Mouse (Mus musculus) frontal cortex, adult (tissue): ENCODE measurements around the gene Asna1.
A peak's percentile ranks its signal among the peaks of the same experiment; 100 is the strongest.

ENCODE experiments used
- ATAC-seq: cut with Nextera tagmentation; 2 replicates; pipeline ENCODE4 v1.9.2; 2017; ENCODE audit warnings: mild to moderate bottlenecking, moderate library complexity, mixed read lengths; ENCODE audit not compliant: low TSS enrichment

The Asna1 gene

GRCm38 (mm10) chr8:84974543-84975142, 50.4 kb downstream of the Asna1 start:
- no peak for ATAC-seq

- no peak for ATAC-seq
Observed at GRCm38 (mm10) chr8:84973803-84974542, 51.1 kb downstream of the Asna1 start.

- ATAC-seq, result no peak
Observed at GRCm38 (mm10) chr8:84973079-84973478, 52.0 kb downstream of the Asna1 start.

GRCm38 (mm10) chr8:84970913-84971312, 54.2 kb downstream of the Asna1 start:
- no peak for ATAC-seq

- ATAC-seq, result no peak
Observed at GRCm38 (mm10) chr8:84970135-84970790, 54.8 kb downstream of the Asna1 start.

- peak; percentile 56 for ATAC-seq
Observed at GRCm38 (mm10) chr8:84969241-84970134, 55.6 kb downstream of the Asna1 start, which contains the start of the genes Gm49661, Prdx2 and Rnaseh2a. Gm49661 (minus strand) TSS chr8:84969433. Prdx2 (plus strand) TSS chr8:84969587. Rnaseh2a (minus strand) TSS chr8:84969767.

- no peak for ATAC-seq
Observed at GRCm38 (mm10) chr8:84968650-84969049, 56.4 kb downstream of the Asna1 start.
